ENCODE assay signal across 8 mouse cellular contexts in the genomic region with DNA sequence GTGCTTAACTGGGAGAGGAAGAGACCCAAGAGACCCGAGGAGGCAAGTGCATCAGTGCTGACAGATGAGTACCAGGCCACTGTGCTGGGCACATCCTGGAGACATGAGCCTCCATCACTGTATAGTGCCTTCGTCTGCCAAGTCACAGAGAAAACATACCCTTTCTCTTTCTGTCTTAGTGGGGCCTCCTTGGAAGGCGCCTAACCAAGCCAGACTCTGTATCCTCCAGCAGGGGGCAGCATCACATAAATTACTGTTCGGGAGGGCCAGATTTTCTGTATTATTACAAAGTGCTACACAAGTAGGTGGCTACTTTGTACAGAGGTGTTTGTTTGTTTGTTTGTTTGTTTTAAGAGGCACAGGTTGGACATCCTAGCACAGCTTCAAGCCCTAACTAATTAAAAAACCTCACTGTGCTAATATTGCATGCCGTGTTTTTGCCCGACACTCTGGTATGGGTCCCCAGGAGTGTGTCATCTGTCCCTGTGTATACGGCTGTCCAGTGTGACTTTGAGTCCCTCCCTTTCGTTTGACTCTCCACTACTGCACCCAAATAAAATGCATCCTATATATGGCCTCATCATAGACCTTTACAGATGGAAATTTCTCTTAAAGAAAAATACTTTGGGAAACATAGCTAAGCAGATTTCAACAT. TPM values are rescaled to one million over a fixed set of nuclear protein-coding genes. Genes with fewer than 3 reads are reported as not detected.
A peak's percentile ranks its signal among the peaks of the same experiment; 100 is the strongest.
DNase-seq lines count a peak whose midpoint lies in the region; ATAC-seq and TF ChIP-seq lines count a peak whose summit lies in the region.

No protein-coding gene starts in this region.

- DNase-seq in A20 (ENCODE audit: low read depth, low spot score), result peak; percentile 87
- peak; percentile 73 to 77 for DNase-seq in adrenal gland, adult 18-20 months (ENCODE audit: low spot score in 2 of 2)
- peak; percentile 78 for DNase-seq in embryonic facial prominence, embryonic 10.5 days (ENCODE audit: low spot score)
- DNase-seq in heart, adult 9 months (ENCODE audit: low spot score in 2 of 2), result peak; percentile 30 to 44
- DNase-seq in kidney, postnatal 14 days, result peak; percentile 70
- DNase-seq in liver, postnatal 0 days, result peak; percentile 79
- peak; percentile 42 for DNase-seq in testis, postnatal 14 days (ENCODE audit: low spot score)

- 0 out of 2 replicates have a peak, but pooled peaks cover 4% of the 10 kb centered on the region for H3K27me3 ChIP-seq in embryonic facial prominence, embryonic 10.5 days (replicated peaks; ENCODE audit: low read depth, poor library complexity, severe bottlenecking)
- no peaks in the 10 kb centered on the region for H3K27me3 ChIP-seq in liver, postnatal 0 days (ENCODE audit: insufficient read depth, low read length)

- peak; percentile 89 for TF ChIP-seq CTCF in liver, postnatal 0 days (IDR thresholded peaks at IDR 0.05; ENCODE audit: low read depth)
- TF ChIP-seq CTCF in olfactory bulb, adult 2 months (IDR thresholded peaks at IDR 0.05; ENCODE audit: insufficient read depth, low read depth, low read length), result 0 out of 2 replicates have a peak, but pooled peaks have one; percentile 10

- no peak for TF ChIP-seq EP300 in liver, postnatal 0 days (IDR thresholded peaks at IDR 0.05; ENCODE audit: low read depth)

- peak; percentile 43; the same call in 1 of the 2 replicates for ATAC-seq in liver, postnatal 0 days

- H3K4me1 ChIP-seq in embryonic facial prominence, embryonic 10.5 days, result no peaks in the 10 kb centered on the region
- H3K4me1 ChIP-seq in liver, postnatal 0 days (ENCODE audit: insufficient read depth), result peaks cover under 1% of the 10 kb centered on the region; the same call in 1 of the 2 replicates
- 0 out of 2 replicates have a peak, but pooled peaks cover 2% of the 10 kb centered on the region for H3K4me1 ChIP-seq in olfactory bulb, adult 2 months (ENCODE audit: control insufficient read depth, insufficient read depth, low read length)

- H3K36me3 ChIP-seq in embryonic facial prominence, embryonic 10.5 days (replicated peaks), result no peaks in the 10 kb centered on the region
- no peaks in the 10 kb centered on the region for H3K36me3 ChIP-seq in liver, postnatal 0 days (replicated peaks; ENCODE audit: insufficient read depth, low read length)

- H3K9ac ChIP-seq in liver, postnatal 0 days (replicated peaks), result no peak overlapping the region

- TF ChIP-seq POLR2A in olfactory bulb, adult 2 months (IDR thresholded peaks at IDR 0.05; ENCODE audit: insufficient read depth, low read depth, low read length), result no peak

- H3K27ac ChIP-seq in embryonic facial prominence, embryonic 10.5 days (replicated peaks), result no peak overlapping the region
- H3K27ac ChIP-seq in liver, postnatal 0 days (ENCODE audit: low read depth), result no peak overlapping the region
- no peak overlapping the region for H3K27ac ChIP-seq in olfactory bulb, adult 2 months (ENCODE audit: insufficient read depth, low read depth, low read length)

- H3K4me2 ChIP-seq in liver, postnatal 0 days (ENCODE audit: low read depth, low read length), result no peak overlapping the region

- no peak overlapping the region for H3K4me3 ChIP-seq in embryonic facial prominence, embryonic 10.5 days
- H3K4me3 ChIP-seq in liver, postnatal 0 days (ENCODE audit: low read depth, low read length), result no peak overlapping the region
- H3K4me3 ChIP-seq in olfactory bulb, adult 2 months (ENCODE audit: insufficient read depth, low read depth, low read length), result no peak overlapping the region

- 41% methylated on average over 8 of the region's 8 CpGs for WGBS in embryonic facial prominence, embryonic 10.5 days
- WGBS in liver, postnatal 0 days (ENCODE audit: insufficient replicate concordance), result 38% methylated on average over 8 of the region's 8 CpGs
- 34% methylated on average over 8 of the region's 8 CpGs for WGBS in olfactory bulb, adult 2 months

- no peaks in the 10 kb centered on the region for H3K9me3 ChIP-seq in embryonic facial prominence, embryonic 10.5 days
- H3K9me3 ChIP-seq in liver, postnatal 0 days (ENCODE audit: low read length), result no peaks in the 10 kb centered on the region

RNA-seq across cellular contexts. Expression of a gene that starts 9.1 kb away (rescaled TPM):
- total RNA-seq in adrenal gland, adult 18-20 months (2021), result 10 to 100 TPM; 65.8 to 74.2 TPM
- polyA plus RNA-seq in embryonic facial prominence, embryonic 10.5 days (2016; fragmentation: Nextera tagmentation; extraction: Ambion mirVana), result 7.8 and 9.0 TPM in 2 replicates
- polyA plus RNA-seq in liver, postnatal 0 days (2015; fragmentation: Nextera tagmentation; extraction: Ambion mirVana), result 16.2 and 16.5 TPM in 2 replicates
- not detected in 2 replicates for polyA plus RNA-seq in olfactory bulb, adult 2 months (2012; ENCODE audit: insufficient read depth, insufficient read length, low replicate concordance, missing spikeins)

RNA-seq across cellular contexts. Expression of a gene that starts 46.4 kb away (rescaled TPM):
- total RNA-seq in adrenal gland, adult 18-20 months (2021), result under 1 TPM; 0.06 to 0.07 TPM
- 2.6 and 2.7 TPM in 2 replicates for polyA plus RNA-seq in embryonic facial prominence, embryonic 10.5 days (2016; fragmentation: Nextera tagmentation; extraction: Ambion mirVana)
- 0.33 and 0.38 TPM in 2 replicates for polyA plus RNA-seq in liver, postnatal 0 days (2015; fragmentation: Nextera tagmentation; extraction: Ambion mirVana)
- not detected in 2 replicates for polyA plus RNA-seq in olfactory bulb, adult 2 months (2012; ENCODE audit: insufficient read depth, insufficient read length, low replicate concordance, missing spikeins)

Comparison
In these comparisons a context has a peak if more than half of its experiments do, and no peak if none do; other contexts are left out.
1. DNase-seq: peak in every context shown above with its lines; median percentile 87 in A20; 79 in liver, postnatal 0 days; 78 in embryonic facial prominence, embryonic 10.5 days; 75 in adrenal gland, adult 18-20 months; 70 in kidney, postnatal 14 days; 42 in testis, postnatal 14 days; 37 in heart, adult 9 months.